Mouse (Mus musculus): ENCODE data around the gene Elf3.
"Not testable (repeated sequence)": the region's sequence is repeated elsewhere in the genome, so short reads cannot be mapped to it uniquely, and the experiment has no call there.

Elf3 gene

GRCm38 (mm10) chr1:135237131-135237851 is 21.1 kb downstream of the Elf3 start:
- DNase-seq = no peak

DNA sequence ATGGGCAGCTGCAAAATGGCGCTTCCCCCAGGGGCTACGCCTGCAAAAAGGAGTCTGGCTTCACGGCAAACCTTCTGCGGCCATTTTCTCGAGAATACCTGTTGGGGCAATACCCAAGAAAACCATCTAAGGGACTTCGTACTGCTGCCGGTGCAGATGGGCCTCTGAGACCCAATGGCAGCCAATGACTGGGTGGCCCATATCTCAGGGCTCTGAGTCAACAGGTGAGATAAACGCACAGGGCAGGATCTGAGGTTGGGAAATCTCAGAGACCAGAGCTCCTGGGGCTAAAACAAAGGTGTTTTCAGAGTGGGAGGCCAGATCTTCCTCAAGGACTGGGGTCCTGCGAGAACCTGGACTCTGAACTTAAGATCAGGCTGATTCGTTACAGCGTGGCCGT is 23.6 kb downstream of the Elf3 start:
- no peak for DNase-seq

DNA sequence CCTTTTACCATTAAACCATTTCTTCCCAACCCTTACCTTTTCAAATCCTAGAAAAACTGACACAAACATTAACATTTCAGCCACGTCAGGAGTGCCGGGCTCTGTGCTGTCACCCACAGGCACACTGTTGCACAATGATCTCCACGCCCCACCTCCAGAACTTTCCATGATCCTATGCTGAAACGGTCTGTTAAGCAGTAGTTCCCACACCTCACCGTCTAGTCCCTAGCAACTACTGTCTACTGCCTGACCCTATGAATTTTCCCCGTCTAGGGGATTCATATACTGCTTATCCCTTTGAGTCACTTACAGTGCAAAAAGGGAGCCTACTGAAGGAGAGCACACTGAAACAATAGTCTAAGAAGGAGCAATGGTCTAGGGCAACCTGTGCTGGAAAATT is 24.4 kb downstream of the Elf3 start:
- DNase-seq = no peak

GRCm38 (mm10) chr1:135231878-135232277 is 26.5 kb downstream of the Elf3 start:
- DNase-seq = not testable (repeated sequence)

DNA sequence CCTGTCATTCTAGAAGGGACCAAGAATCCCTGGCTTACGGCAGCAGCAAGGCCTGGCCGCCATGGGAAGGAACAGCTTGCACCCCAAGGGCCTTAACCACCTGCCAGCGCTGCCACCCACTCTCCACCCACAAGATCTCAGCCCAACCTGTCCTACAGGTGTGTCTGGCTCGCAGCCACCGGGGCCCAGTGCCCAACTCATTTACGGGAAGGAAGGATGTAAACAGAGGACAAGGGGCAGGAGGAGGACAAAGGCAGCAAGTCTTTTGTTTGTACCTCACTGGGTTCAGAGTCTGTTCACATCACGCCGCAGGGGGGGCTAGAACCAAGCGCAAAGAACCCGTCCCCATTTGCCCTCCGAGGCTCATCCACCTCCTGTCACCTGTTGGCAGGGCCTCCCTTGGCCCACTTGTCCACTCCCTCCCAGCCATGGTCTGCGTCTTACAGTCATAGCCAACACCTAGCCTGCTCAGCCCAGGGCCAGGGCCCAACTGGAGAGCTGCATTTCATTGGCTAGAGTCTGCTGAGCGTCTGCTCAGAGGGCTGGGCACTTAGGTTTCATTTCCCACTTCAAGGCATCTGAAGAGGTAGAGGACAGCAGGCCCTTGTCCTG is 30.9 kb downstream of the Elf3 start:
- DNase-seq = peak in 1 of 2 experiments; percentile 30

GRCm38 (mm10) chr1:135224981-135225604 is 33.3 kb downstream of the Elf3 start:
- DNase-seq = no peak

- DNase-seq = peak; percentile 21 to 28
Measured at GRCm38 (mm10) chr1:135224147-135224546, 34.2 kb downstream of the Elf3 start.

- no peak for DNase-seq
Measured at GRCm38 (mm10) chr1:135217607-135218233, 40.6 kb downstream of the Elf3 start.

- DNase-seq = no peak
Measured at GRCm38 (mm10) chr1:135213772-135214640, 44.4 kb downstream of the Elf3 start.

- no peak for DNase-seq
Measured at GRCm38 (mm10) chr1:135210421-135210820, 47.9 kb downstream of the Elf3 start.

DNA sequence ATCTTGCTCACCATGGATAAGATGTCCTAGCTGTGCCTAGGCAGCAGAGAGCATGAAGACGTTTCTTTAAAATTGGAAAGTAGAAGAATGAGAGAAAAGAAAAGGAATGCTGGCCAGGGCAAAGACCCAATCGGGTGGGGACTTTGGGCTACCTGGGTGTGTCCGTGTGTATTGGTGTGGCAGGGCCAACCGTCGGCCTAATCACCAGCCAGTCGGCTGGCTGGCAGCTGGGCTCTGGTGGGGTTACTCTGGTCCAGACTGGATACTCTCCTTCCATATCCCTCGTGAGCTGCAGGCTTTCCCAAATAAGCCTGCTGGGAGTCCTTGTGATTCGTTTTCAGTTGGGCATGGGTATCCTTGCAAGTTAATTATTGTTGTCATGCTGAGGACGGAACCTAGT is 49.7 kb downstream of the Elf3 start:
- DNase-seq = no peak

DNA sequence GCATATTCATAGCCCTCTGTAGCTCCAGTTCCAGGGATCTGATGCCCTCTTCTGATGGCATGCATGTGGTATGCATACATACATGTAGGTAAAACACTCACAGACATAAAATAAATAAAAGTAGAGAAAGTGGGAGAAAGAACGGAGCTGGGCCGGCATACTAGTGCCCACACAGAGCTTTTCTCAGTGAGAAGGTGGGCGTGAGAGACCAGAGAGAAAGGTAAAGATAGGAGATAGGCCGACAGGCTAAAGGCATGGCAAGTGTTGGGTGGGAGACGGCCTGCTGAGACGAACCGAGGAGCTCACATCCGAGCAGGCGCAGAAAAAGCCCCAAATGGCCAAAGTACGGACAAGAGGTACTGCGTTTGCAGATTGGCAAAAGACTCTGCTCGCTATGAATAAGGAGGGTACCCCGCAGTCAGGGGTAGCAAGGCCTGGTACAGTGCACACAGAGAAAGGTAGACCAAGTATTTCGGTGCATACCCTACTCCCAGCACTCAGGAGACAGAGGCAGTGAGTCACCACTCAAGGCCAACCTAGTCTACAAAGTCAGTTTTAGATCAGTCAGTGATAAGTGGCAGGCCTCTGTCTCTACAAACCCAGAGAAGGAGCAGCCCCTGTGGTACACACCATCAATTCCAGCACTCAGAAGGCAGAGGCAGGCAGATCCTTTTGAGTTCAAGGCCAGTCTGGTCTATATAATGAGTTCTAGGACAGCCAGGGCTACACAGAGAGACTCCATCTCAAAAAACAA is 51.6 kb downstream of the Elf3 start:
- no peak for DNase-seq

- DNase-seq = no peak
Measured at GRCm38 (mm10) chr1:135205257-135205656, 53.1 kb downstream of the Elf3 start.

DNA sequence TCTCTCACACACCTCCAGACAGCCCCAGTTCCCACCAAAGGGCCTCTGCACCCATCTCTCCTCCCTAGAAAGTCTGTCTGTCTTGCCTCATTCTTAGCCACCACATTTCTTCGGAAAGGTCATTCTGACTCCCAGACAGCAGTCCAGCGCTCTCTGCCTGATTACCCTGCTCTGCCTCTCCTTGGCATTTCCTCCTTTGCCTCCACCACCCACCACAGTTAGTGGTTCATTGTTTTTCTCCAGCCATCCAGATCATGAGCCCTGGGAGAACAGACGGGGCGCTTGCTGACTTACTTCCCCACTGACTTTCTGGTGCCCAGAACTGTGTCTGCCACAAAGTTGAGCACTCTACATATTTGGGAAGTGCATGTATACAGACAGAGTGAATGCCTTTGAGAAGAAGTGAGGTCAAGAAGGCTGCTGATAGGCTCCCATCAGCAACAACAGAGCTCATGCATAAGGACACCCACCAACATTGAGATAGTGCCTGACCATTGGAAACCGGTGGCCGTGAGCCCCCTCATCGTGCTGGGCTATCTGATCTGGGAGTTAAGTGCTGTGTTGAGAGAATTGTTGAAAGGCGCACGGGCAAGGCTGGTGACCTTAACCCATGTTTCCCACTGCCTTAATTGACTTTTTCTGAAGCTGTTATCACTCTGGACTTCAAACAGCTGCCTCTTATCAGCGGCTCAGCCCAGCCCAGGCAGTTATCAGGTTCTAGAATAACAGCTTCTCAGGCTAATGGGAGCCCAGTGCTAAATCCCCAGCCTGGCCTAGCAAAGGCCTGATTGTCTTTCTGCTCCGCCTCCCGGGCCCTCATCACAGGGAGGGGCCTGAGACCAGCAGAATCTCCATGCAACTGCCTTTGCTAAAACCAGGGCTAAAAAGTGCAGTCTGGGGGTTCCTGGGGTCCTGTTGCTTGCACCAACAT is 53.9 kb downstream of the Elf3 start:
- no peak for DNase-seq
